In genomic region chr2:113674647-113675443, GRCm38 (mm10) we compare ENCODE assay signal across 12 mouse cellular contexts.
DNase-seq lines count a peak whose midpoint lies in the region; ATAC-seq and TF ChIP-seq lines count a peak whose summit lies in the region.
"Had no signal": no experiment of that assay in that cellular context is flagged by ENCODE, and none has a peak within 500 bp of the region (broad histone marks: within the 10 kb centered on the region; RNA-seq: fewer than 3 reads in every experiment).

No protein-coding gene starts in this region.

- TF ChIP-seq CTCF in kidney, adult 2 months (conservative IDR thresholded peaks at IDR 0.05; ENCODE audit: insufficient read depth, insufficient read length, low read depth, low read length), result no peak

- H3K9me3 ChIP-seq in forebrain, embryonic 14.5 days (replicated peaks; ENCODE audit: control insufficient read depth, low read length), result no peaks in the 10 kb centered on the region
- no peaks in the 10 kb centered on the region for H3K9me3 ChIP-seq in limb, embryonic 13.5 days
- H3K9me3 ChIP-seq: liver, embryonic 13.5 days had no signal

- no peaks in the 10 kb centered on the region for H3K36me3 ChIP-seq in kidney, adult 2 months (ENCODE audit: control insufficient read depth, insufficient read depth, low read length)
- no peaks in the 10 kb centered on the region for H3K36me3 ChIP-seq in forebrain, embryonic 14.5 days (ENCODE audit: control insufficient read depth, insufficient read depth, low read length)
- H3K36me3 ChIP-seq in limb, embryonic 13.5 days, result no peaks in the 10 kb centered on the region
- H3K36me3 ChIP-seq: liver, embryonic 13.5 days had no signal

- H3K4me3 ChIP-seq in kidney, adult 2 months (ENCODE audit: insufficient read depth, low read depth, low read length), result no peak overlapping the region
- H3K4me3 ChIP-seq in forebrain, embryonic 14.5 days (ENCODE audit: low read depth, low read length), result no peak overlapping the region
- H3K4me3 ChIP-seq in limb, embryonic 13.5 days, result no peak overlapping the region
- H3K4me3 ChIP-seq: liver, embryonic 13.5 days had no signal

- 44% methylated on average over 10 of the region's 10 CpGs for WGBS in kidney, adult 2 months
- 9% methylated on average over 10 of the region's 10 CpGs for WGBS in forebrain, embryonic 14.5 days
- WGBS in limb, embryonic 13.5 days, result 4% methylated on average over 10 of the region's 10 CpGs

- H3K4me1 ChIP-seq in kidney, adult 2 months (ENCODE audit: control insufficient read depth, insufficient read depth, low read length), result no peaks in the 10 kb centered on the region
- H3K4me1 ChIP-seq in forebrain, embryonic 14.5 days (ENCODE audit: control insufficient read depth, insufficient read depth, low read length), result peaks cover 2% of the 10 kb centered on the region; the same call in 1 of the 2 replicates
- peaks cover 14% of the 10 kb centered on the region for H3K4me1 ChIP-seq in limb, embryonic 13.5 days
- H3K4me1 ChIP-seq: liver, embryonic 13.5 days had no signal

- no peak overlapping the region for H3K27ac ChIP-seq in kidney, adult 2 months (ENCODE audit: insufficient read depth, low read depth, low read length)
- no peak overlapping the region for H3K27ac ChIP-seq in forebrain, embryonic 14.5 days (ENCODE audit: low read depth, low read length)
- no peak overlapping the region for H3K27ac ChIP-seq in limb, embryonic 13.5 days
- H3K27ac ChIP-seq: liver, embryonic 13.5 days had no signal

- no peak for TF ChIP-seq POLR2A in kidney, adult 2 months (IDR thresholded peaks at IDR 0.05; ENCODE audit: low read depth, low read length)

- peak; percentile 12 to 20 for DNase-seq in kidney, postnatal 4 days
- DNase-seq in kidney, adult 2 months, result no peak
- peak; percentile 14 for DNase-seq in forebrain, embryonic 14.5 days (ENCODE audit: low spot score)
- peak; percentile 28 for DNase-seq in retina, embryonic 14.5 days (ENCODE audit: low spot score)
- DNase-seq in spleen, postnatal 10 days (ENCODE audit: low spot score in 2 of 2), result no peak
- no peak for DNase-seq in spleen, postnatal 36 days (ENCODE audit: low spot score in 2 of 2)
- no peak for DNase-seq in natural killer cell, adult 2 months (ENCODE audit: low spot score in 2 of 2)
- DNase-seq: cerebellum, adult 9-10 months; gastrocnemius, postnatal 25 days; kidney, postnatal 14 days; liver, embryonic 13.5 days had no signal

- no peak overlapping the region for H3K9ac ChIP-seq in forebrain, embryonic 14.5 days (ENCODE audit: low read length)
- H3K9ac ChIP-seq in limb, embryonic 13.5 days, result no peak overlapping the region
- H3K9ac ChIP-seq: liver, embryonic 13.5 days had no signal

- ATAC-seq in forebrain, embryonic 14.5 days, result peak; percentile 46; the same call in 1 of the 2 replicates
- peak; percentile 67 for ATAC-seq in limb, embryonic 13.5 days (ENCODE audit: low FRiP score, low read depth)

- H3K27me3 ChIP-seq in kidney, adult 2 months (replicated peaks; ENCODE audit: control insufficient read depth, insufficient read depth, low read length), result no peaks in the 10 kb centered on the region
- no peaks in the 10 kb centered on the region for H3K27me3 ChIP-seq in forebrain, embryonic 14.5 days (replicated peaks; ENCODE audit: control insufficient read depth, insufficient read depth, low read length)
- no peaks in the 10 kb centered on the region for H3K27me3 ChIP-seq in limb, embryonic 13.5 days
- H3K27me3 ChIP-seq: liver, embryonic 13.5 days had no signal

- no peak overlapping the region for H3K4me2 ChIP-seq in forebrain, embryonic 14.5 days (ENCODE audit: low read length)
- H3K4me2 ChIP-seq in limb, embryonic 13.5 days (replicated peaks), result peak overlapping the region; percentile 37; the same call in 1 of the 2 replicates
- H3K4me2 ChIP-seq: liver, embryonic 13.5 days had no signal

Comparison
In these comparisons a context has a peak if more than half of its experiments do, and no peak if none do; other contexts are left out.
1. DNase-seq: peak in kidney, postnatal 4 days (2 of 2), forebrain, embryonic 14.5 days (single experiment) and retina, embryonic 14.5 days (single experiment); none in kidney, adult 2 months (single experiment), spleen, postnatal 10 days (0 of 2), spleen, postnatal 36 days (0 of 2) and natural killer cell, adult 2 months (0 of 2).